Mouse (Mus musculus) kidney, embryonic 15.5 days (tissue): ENCODE data around the gene Ctdspl. TPM values are rescaled to one million over a fixed set of nuclear protein-coding genes. Genes with fewer than 3 reads are reported as not detected.

Experiments used
- ATAC-seq: fragments of 200-750 bp; cut with Nextera tagmentation; replicated peaks from 2 replicates; pipeline ENCODE4 v1.8.0; 2017; ENCODE audit warnings: moderate TSS enrichment; ENCODE audit not compliant: low FRiP score
- H3K27ac ChIP-seq: fragments of 300-500 bp; sonication (generic); 2 replicates; pipeline ENCODE4 v1.5.1; 2015; ENCODE audit warnings: mild to moderate bottlenecking, inconsistent platforms
- H3K27me3 ChIP-seq: fragments of 300-500 bp; sonication (generic); 2 replicates; pipeline ENCODE4 v1.6.1; 2015; ENCODE audit warnings: inconsistent platforms
- H3K36me3 ChIP-seq: fragments of 300-500 bp; sonication (generic); 2 replicates; pipeline ENCODE4 v1.6.1; 2015; ENCODE audit warnings: inconsistent platforms
- H3K4me1 ChIP-seq: fragments of 300-500 bp; sonication (generic); 2 replicates; pipeline ENCODE4 v1.6.1; 2015; ENCODE audit warnings: inconsistent platforms
- H3K4me2 ChIP-seq: fragments of 300-500 bp; sonication (generic); 2 replicates; pipeline ENCODE4 v1.6.1; 2015; ENCODE audit warnings: moderate library complexity, mild to moderate bottlenecking, inconsistent platforms
- H3K4me3 ChIP-seq: fragments of 300-500 bp; sonication (generic); replicated peaks from 2 replicates; pipeline ENCODE4 v1.5.1; 2015; ENCODE audit warnings: mild to moderate bottlenecking, inconsistent platforms
- H3K9ac ChIP-seq: fragments of 300-500 bp; sonication (generic); 2 replicates; pipeline ENCODE4 v1.6.1; 2015; ENCODE audit warnings: mild to moderate bottlenecking, inconsistent platforms
- H3K9me3 ChIP-seq: fragments of 300-500 bp; sonication (generic); replicated peaks from 2 replicates; pipeline ENCODE4 v1.6.1; 2016; ENCODE audit warnings: inconsistent platforms
- WGBS: fragments of 180-500 bp; shearing (Covaris S2); methylation state at CpG from one replicate; pipeline ENCODE4 v1.1.7; 2015; ENCODE audit warnings: mixed read lengths; 5-methylcytosine and 5-hydroxymethylcytosine counted together
- polyA plus RNA-seq: library from polyadenylated mRNA; unstranded; fragments of >200 nt; fragmentation: Nextera tagmentation; extraction: Ambion mirVana; gene quantifications from 2 replicates; pipeline ENCODE4 v1.2.1, GENCODE M21; 2015

Gene Ctdspl
- polyA plus RNA-seq, 1 experiment from 2014 or later, result 24.9 TPM

DNA sequence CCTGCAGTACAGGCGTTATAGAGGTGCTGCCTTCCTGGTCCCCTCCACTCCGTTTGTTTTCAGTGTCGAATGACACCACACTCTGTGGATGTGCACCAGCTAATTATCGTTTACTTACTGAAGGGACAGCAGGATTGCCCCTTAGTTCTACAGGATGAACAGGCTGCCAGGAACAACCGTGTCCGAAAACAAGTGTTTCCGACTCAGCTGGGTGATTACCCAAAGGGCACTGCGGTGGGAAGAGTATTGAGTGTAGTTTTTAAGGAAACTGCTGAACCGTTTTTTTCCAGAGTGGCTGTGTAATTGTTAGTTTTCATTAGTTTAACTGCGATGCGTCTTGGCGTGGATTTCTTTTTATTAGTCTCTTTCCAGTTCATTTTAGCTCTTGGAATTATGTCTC, 9.8 kb downstream of the Ctdspl start:
- H3K4me1 ChIP-seq, result peaks cover 61% of the 10 kb centered on the region
- H3K4me2 ChIP-seq, result peak overlapping the region; percentile 19; the same call in 1 of the 2 replicates
- no peaks in the 10 kb centered on the region for H3K9me3 ChIP-seq
- 24% methylated on average over 12 of the region's 12 CpGs for WGBS
- ATAC-seq, result no peak
- no peak overlapping the region for H3K4me3 ChIP-seq
- no peaks in the 10 kb centered on the region for H3K36me3 ChIP-seq
- H3K27ac ChIP-seq, result peak overlapping the region; percentile 67
- no peaks in the 10 kb centered on the region for H3K27me3 ChIP-seq
- H3K9ac ChIP-seq, result no peak overlapping the region

DNA sequence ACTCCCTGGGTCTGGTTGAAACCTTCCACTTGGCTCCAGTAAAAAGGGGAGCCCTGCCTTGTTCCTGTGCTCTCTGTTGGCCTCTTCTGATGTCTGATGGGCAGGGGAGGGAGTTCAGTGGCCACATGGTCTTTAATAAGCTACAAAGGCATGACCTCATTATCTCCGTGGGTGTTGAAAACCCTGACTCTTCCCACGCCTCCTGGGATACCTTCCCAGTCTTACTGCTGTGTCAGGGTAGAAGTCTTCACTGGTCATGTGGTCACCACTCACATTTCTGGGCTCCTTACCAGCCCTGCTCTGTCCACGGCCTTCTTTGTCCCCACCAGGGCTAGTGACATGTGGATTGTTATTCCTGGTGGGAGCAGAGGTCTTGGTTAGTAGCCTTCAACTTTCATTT, 11.3 kb downstream of the Ctdspl start:
- Histone ChIP-seq H3K9ac (no peak overlapping the region), H3K4me3 (no peak overlapping the region), H3K27ac (peak overlapping the region; percentile 35; the same call in 1 of the 2 replicates), H3K4me2 (no peak overlapping the region), H3K9me3 (no peaks in the 10 kb centered on the region), H3K36me3 (peaks cover 7% of the 10 kb centered on the region; the same call in 1 of the 2 replicates), H3K4me1 (peaks cover 68% of the 10 kb centered on the region), H3K27me3 (no peaks in the 10 kb centered on the region)
- peak; percentile 46; the same call in 1 of the 2 replicates for ATAC-seq
- WGBS, result 43% methylated on average over 3 of the region's 3 CpGs

DNA sequence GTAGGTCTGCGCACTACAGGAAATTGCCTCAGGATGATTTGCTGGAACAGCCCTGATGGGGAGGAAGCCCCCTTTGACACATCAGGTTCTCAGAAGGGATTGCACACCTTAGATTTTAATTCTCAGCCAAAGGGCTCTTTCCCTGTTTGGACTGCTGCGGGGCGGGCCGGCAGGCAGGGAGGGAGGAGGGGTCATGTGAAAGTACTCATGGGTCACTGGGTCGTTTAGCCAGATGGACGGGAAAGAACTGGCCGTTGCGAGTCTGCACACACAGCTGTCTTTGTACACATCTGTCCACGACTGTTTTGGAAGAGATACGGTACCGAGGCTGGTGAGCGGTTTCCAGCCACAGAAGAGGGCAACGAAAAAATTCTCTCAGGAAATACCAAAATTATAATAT, 13.2 kb downstream of the Ctdspl start:
- Histone ChIP-seq H3K9me3 (no peaks in the 10 kb centered on the region), H3K27ac (peak overlapping the region; percentile 80), H3K9ac (no peak overlapping the region), H3K4me1 (peaks cover 71% of the 10 kb centered on the region), H3K36me3 (peaks cover 10% of the 10 kb centered on the region; the same call in 1 of the 2 replicates), H3K4me3 (no peak overlapping the region), H3K27me3 (no peaks in the 10 kb centered on the region), H3K4me2 (peak overlapping the region; percentile 18; the same call in 1 of the 2 replicates)
- ATAC-seq, result peak; percentile 59
- 10% methylated on average over 13 of the region's 13 CpGs for WGBS

DNA sequence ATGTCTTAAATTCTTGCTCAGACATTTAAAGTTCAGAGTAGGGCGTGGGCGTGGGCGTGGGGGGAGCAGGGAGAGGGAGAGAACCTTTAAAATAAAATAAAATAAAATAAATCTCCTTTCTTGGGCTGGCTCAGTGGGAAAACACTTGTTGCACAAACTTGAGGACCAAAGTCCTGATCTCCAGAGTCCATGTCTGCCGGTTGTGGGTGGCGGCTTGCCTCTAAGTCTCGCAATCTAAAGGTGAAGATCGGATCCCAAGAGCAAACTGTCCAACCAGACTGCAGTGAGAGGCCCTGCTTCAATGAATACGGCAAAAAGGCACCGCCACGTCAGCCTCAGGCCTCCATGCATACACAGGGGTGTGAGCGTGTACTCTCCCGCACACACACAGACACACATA, 13.6 kb downstream of the Ctdspl start:
- H3K36me3 ChIP-seq, result peaks cover 10% of the 10 kb centered on the region; the same call in 1 of the 2 replicates
- no peaks in the 10 kb centered on the region for H3K27me3 ChIP-seq
- WGBS, result 53% methylated on average over 12 of the region's 12 CpGs
- H3K4me2 ChIP-seq, result peak overlapping the region; percentile 18; the same call in 1 of the 2 replicates
- H3K4me1 ChIP-seq, result peaks cover 67% of the 10 kb centered on the region
- no peak overlapping the region for H3K4me3 ChIP-seq
- H3K9ac ChIP-seq, result no peak overlapping the region
- H3K27ac ChIP-seq, result peak overlapping the region; percentile 80
- no peaks in the 10 kb centered on the region for H3K9me3 ChIP-seq
- 0 out of 2 replicates have a peak, but pooled peaks have one; percentile 13 for ATAC-seq

DNA sequence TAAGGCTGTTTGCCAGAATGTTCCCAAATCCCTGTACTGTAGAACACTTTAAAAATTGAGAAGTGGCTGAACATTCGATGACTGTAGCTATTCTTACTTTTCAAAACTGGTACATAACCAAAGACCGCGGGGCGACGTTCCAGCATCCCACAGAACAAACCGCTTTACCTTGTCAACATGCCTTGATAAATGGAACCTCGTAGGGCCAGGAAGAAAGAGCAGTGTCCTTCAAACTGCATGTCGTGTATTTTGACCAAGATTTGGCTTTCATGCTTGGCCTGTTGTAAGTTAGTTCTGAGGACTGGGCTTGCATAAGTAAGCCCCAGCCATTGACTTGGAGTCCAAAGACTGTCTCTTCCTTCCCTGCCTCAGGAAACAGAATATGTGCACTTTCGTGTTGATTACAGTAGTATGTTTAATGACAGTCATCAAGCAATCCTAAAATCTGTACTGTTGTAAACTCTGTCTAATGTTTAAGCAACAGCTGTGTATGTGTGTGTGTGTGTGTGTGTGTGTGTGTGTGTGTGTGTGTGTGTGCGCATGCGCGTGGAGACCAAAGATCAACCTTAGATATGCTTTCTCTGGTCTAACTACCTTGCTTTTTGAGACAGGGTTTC, 14.4 kb downstream of the Ctdspl start:
- 78% methylated on average over 12 of the region's 12 CpGs for WGBS
- peak overlapping the region; percentile 80; the same call in 1 of the 2 replicates for H3K27ac ChIP-seq
- no peak for ATAC-seq

DNA sequence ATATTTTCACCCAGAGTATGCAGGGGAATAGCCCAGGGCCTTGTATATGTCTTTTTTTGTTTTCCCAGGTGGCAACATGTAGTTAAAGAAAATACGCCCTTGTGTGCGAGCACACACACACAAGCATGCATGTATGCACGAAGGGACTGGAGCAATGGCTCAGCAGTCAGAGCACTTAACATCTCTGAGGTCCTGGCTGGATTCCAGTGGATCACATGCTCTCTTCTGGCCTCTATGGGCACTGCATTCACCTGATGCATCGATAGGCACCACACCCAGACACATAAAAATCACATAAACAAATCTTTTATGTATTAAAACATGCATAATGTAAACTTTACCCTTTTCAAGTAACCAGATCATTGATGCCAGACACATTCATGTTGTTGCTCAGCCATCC, 15.8 kb downstream of the Ctdspl start:
- Histone ChIP-seq H3K4me2 (no peak overlapping the region), H3K27me3 (no peaks in the 10 kb centered on the region), H3K9me3 (no peaks in the 10 kb centered on the region), H3K36me3 (peaks cover 10% of the 10 kb centered on the region; the same call in 1 of the 2 replicates), H3K4me1 (peaks cover 45% of the 10 kb centered on the region), H3K9ac (no peak overlapping the region), H3K27ac (no peak overlapping the region), H3K4me3 (no peak overlapping the region)
- ATAC-seq, result no peak
- WGBS, result 90% methylated on average over 4 of the region's 4 CpGs

More for the DNA sequence above, 14.4 kb downstream of the Ctdspl start:
- no peak overlapping the region for H3K4me2 ChIP-seq
- H3K9ac ChIP-seq, result no peak overlapping the region
- peaks cover 10% of the 10 kb centered on the region; the same call in 1 of the 2 replicates for H3K36me3 ChIP-seq
- H3K4me3 ChIP-seq, result no peak overlapping the region
- H3K4me1 ChIP-seq, result peaks cover 58% of the 10 kb centered on the region
- no peaks in the 10 kb centered on the region for H3K9me3 ChIP-seq
- no peaks in the 10 kb centered on the region for H3K27me3 ChIP-seq

DNA sequence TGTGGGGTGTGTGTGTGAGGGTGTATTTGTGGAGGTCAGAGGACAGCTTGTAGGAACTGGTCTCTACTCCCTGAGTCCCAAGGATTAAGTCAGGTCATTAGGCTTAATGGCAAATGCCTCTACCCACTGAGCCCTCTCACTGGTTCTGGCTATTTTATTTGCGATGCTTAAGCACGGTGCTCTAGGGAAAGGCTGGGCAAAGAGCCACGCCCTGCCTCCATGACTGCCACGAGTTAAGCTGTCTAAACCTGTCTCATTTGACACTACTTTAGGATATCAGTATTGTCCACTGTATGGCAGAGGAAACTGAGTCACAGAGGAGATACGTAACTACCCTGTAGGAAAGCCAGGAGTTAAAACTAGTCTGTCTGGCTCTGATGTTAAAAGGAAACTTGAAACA, 17.7 kb downstream of the Ctdspl start:
- ATAC-seq, result no peak
- no peaks in the 10 kb centered on the region for H3K27me3 ChIP-seq
- 67% methylated on average over 5 of the region's 5 CpGs for WGBS
- no peak overlapping the region for H3K9ac ChIP-seq
- H3K27ac ChIP-seq, result no peak overlapping the region
- H3K4me1 ChIP-seq, result peaks cover 36% of the 10 kb centered on the region
- peaks cover 10% of the 10 kb centered on the region; the same call in 1 of the 2 replicates for H3K36me3 ChIP-seq
- no peaks in the 10 kb centered on the region for H3K9me3 ChIP-seq
- H3K4me3 ChIP-seq, result no peak overlapping the region
- no peak overlapping the region for H3K4me2 ChIP-seq

DNA sequence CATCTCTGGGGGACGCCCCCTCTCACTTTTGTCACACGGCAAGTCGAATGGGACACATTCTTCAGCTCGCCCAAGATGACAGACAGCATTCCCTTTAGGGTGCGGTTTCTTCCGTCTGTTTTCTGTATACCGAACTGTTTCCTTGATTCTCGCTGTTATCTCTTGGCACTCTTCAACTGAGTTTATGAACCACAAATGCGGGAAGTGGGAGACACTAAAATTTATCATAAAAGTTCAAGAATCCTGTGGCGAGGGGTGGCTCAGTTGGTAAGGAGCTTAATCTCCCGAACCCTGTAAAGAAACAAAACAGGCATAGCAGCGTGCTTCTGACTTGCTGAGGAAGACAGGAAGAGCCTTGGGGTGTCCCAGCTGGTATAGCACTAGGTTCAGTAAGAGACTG, 18.1 kb downstream of the Ctdspl start:
- H3K9ac ChIP-seq, result no peak overlapping the region
- no peaks in the 10 kb centered on the region for H3K9me3 ChIP-seq
- no peak overlapping the region for H3K4me2 ChIP-seq
- peaks cover 33% of the 10 kb centered on the region for H3K4me1 ChIP-seq
- ATAC-seq, result no peak
- no peak overlapping the region for H3K27ac ChIP-seq
- peaks cover 10% of the 10 kb centered on the region; the same call in 1 of the 2 replicates for H3K36me3 ChIP-seq
- no peak overlapping the region for H3K4me3 ChIP-seq
- H3K27me3 ChIP-seq, result no peaks in the 10 kb centered on the region
- 71% methylated on average over 12 of the region's 12 CpGs for WGBS

DNA sequence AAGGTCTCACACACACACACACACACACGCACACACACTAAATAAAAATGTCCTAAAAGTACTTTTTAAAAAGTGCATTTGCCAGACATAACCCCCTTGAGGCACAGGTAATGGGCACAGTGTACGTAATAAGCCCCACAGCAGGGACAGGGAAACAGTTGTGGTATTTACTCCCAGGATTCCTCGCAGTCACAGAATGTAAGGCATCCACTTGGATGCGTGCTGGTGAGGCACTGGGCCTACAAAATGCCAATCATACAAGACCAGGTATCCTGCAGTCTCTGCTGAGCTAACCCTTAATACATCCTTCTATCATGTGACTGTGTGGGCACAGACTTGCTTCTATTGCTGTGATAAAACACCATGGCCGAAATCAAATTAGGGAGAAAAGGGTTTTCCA, 22.2 kb downstream of the Ctdspl start:
- Histone ChIP-seq H3K36me3 (peaks cover 11% of the 10 kb centered on the region; the same call in 1 of the 2 replicates), H3K4me2 (no peak overlapping the region), H3K27me3 (no peaks in the 10 kb centered on the region), H3K4me1 (peaks cover 36% of the 10 kb centered on the region), H3K9ac (no peak overlapping the region), H3K27ac (no peak overlapping the region), H3K9me3 (no peaks in the 10 kb centered on the region), H3K4me3 (no peak overlapping the region)
- WGBS, result 89% methylated on average over 5 of the region's 5 CpGs
- no peak for ATAC-seq

DNA sequence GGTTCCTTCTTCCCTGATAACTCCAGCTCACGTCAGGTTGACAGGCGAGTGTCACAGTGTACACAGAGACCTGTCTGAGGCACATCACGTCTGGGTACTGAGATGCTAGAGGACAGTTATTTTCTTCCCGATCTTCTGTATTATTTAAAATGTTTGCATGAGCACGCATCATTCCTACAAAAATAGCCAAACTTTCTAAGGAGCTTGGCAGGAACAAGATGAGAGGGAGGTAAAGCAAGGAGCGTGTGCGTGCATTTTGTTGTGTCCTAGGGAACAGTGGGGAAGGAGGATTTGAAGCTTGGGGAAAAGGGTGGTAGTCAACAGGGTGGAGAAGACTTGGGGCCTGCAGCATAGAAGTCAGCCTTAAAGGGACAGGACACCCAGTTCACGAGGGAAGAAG, 22.9 kb downstream of the Ctdspl start:
- Histone ChIP-seq H3K9me3 (no peaks in the 10 kb centered on the region), H3K27me3 (no peaks in the 10 kb centered on the region), H3K4me2 (no peak overlapping the region), H3K36me3 (peaks cover 12% of the 10 kb centered on the region; the same call in 1 of the 2 replicates), H3K9ac (no peak overlapping the region), H3K27ac (no peak overlapping the region), H3K4me3 (no peak overlapping the region), H3K4me1 (peaks cover 33% of the 10 kb centered on the region)
- ATAC-seq, result no peak
- 87% methylated on average over 8 of the region's 8 CpGs for WGBS

DNA sequence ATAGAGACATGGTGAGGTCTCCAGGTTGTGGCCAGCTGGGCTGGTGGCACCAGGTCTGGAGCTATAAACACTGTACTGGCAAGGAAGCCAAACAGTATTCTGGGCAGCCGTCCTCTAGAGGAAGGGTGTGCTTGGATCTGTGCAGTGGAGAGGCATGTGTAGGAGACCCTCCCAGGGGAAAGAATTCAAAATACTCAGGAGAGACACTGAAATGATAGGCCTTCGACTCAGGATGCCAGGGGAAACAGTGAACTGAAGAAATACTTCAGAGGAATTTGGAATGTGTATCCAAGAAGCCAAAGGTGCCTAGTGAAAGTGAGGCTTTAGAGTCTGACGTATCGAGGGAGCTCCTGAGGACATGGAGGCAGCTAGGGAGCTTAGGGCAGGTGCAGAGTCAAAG, 23.4 kb downstream of the Ctdspl start:
- WGBS, result 64% methylated on average over 4 of the region's 4 CpGs
- no peak for ATAC-seq
- H3K27ac ChIP-seq, result no peak overlapping the region

DNA sequence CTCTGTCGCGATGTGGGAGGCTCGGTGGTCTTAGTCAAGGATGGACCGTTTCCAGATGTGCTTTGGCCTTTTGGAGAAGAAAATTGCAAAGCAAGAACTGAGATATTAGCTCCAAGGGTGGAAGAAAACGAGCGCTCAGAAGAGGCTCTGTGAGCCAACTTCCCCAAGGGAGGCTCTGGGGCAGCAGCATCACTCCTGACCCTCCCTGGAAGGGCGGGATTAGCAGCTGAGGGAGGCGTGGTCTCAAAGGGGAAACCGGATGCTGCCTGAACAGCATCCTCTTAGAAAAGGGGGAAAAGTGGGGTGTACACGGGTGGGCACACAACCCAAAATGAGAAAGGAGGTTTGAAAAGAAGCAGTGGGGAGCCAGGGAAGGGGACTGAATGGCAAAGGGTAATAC, 23.8 kb downstream of the Ctdspl start:
- no peaks in the 10 kb centered on the region for H3K9me3 ChIP-seq
- H3K9ac ChIP-seq, result no peak overlapping the region
- peaks cover 33% of the 10 kb centered on the region for H3K4me1 ChIP-seq
- H3K27ac ChIP-seq, result no peak overlapping the region
- H3K36me3 ChIP-seq, result peaks cover 12% of the 10 kb centered on the region; the same call in 1 of the 2 replicates
- 69% methylated on average over 10 of the region's 10 CpGs for WGBS
- ATAC-seq, result no peak
- H3K27me3 ChIP-seq, result no peaks in the 10 kb centered on the region
- H3K4me3 ChIP-seq, result no peak overlapping the region
- no peak overlapping the region for H3K4me2 ChIP-seq

More for the DNA sequence above, 23.4 kb downstream of the Ctdspl start:
- no peak overlapping the region for H3K9ac ChIP-seq
- H3K4me1 ChIP-seq, result peaks cover 33% of the 10 kb centered on the region
- peaks cover 12% of the 10 kb centered on the region; the same call in 1 of the 2 replicates for H3K36me3 ChIP-seq
- H3K27me3 ChIP-seq, result no peaks in the 10 kb centered on the region
- H3K9me3 ChIP-seq, result no peaks in the 10 kb centered on the region
- H3K4me2 ChIP-seq, result no peak overlapping the region
- no peak overlapping the region for H3K4me3 ChIP-seq
